Mouse (Mus musculus) gastrocnemius, adult 8-10 months (tissue): ENCODE measurements at regions not wholly inside any gene's neighbourhood (a gene's known extent, or its start where the extent isn't known, plus 50 kb on each side); places are given as distances from the start of the nearest gene placed in this dataset.

Experiments
- DNase-seq, 2 experiments: peaks; one replicate each; pipeline ENCODE4 v3.0.0; 2022; ENCODE audit warnings: low spot score in 2 of 2

DNA sequence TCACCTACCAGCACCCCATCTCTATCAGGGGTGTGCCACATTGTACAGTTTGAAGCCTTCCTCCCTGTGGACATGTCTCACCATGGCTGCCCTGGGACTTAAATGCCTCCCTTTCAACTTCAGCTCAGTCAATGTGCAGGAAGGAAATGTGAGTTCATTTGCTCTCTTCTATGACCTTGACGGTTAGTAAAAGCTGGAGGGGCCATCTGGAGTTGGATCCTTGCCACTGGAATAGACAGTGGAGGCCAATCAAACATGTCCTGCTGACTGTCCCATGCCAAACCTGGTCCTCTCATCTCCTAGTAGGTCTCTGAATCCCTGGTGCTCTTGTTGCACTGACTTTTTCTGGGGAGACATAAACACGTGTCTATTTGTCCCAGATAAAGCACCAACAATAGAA, 220.2 kb downstream of the Abcc12 start:
- DNase-seq: no peak

DNA sequence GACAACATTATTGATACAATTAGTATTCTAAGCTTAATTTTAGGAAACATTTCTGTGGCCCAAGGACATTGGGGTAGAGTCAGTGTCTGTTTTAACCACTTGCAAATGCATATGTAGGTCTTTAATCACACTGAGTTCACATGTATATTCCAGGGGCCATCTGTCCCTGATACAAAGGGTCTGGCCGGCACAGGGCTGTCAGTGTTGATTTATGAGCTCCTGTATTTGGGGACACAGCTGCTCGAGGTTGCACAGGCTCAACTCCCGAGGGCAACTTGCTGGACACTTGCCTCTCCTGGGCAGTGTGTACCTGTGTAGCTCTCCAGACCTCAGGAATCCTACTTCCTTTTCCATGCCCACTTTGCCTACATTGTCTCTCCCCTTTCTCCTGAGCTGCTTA, 221.0 kb downstream of the Abcc12 start:
- DNase-seq: no peak

DNA sequence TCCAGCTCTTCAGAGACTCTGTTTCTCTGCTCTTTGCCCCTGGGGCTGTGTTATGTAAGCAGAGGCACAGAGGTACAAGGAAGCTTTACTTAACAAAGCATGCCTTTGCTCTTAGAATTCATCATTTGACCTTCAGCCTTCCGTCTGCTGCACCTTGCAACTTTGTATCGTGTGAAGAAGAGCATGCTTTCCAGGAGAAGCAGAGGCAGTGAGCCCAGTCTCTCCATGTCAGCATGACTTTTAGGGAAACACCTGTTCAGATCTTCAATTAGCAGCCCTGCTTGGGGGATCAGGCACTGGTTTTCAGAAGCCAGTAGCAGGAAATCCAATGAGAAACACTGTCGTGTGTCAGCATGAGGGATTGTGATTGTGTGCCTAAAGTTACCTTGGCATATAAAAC, 226.7 kb downstream of the Abcc12 start:
- no peak for DNase-seq

DNA sequence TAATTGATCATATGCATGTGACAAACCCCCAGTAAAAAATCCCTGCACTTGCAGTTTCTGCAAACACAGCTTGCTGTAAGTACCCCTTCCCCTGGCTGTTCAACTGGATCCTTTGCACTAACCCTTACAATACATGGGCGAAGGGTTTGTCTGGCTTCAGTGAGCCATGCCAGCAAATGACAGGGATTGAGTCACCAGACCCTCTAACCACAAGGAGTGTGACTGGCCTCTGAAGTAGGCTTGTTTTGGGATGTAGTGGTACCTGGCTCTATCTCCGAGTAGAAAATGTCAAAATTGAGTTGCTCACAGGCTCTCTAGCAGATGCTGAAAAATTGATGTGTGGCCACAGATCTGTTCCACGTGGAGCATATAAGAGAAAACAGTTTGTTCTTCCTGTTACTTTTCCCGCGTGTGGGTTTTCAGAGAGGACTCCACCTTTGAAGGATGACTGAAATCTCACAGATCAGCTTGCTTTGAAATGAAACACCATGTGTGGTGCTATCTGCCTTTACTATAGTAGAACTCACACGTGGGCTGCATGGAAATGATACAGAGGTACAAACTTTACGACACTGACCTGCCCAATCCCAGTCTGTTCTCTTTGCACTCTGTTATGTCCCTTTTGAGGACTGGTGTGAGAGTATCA, 228.8 kb downstream of the Abcc12 start:
- DNase-seq: no peak

DNA sequence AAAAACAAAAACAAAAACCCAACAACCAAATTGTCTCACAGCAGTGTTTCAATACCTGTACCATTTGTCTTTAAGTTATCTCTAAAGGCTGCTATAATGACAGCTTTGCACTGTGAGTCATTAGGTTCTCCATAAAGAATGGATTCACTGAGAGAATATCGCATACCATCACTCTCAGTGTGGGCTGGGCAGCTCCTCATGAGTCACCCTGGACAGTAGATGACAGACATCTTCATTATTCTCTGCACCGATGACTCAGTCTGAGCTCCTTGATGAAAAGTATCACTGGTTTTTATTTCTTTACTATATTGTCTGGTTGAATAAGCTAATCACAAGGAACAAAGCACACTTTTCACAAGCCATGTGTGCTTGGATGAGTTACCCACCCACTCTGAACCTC, 230.4 kb downstream of the Abcc12 start:
- no peak for DNase-seq

DNA sequence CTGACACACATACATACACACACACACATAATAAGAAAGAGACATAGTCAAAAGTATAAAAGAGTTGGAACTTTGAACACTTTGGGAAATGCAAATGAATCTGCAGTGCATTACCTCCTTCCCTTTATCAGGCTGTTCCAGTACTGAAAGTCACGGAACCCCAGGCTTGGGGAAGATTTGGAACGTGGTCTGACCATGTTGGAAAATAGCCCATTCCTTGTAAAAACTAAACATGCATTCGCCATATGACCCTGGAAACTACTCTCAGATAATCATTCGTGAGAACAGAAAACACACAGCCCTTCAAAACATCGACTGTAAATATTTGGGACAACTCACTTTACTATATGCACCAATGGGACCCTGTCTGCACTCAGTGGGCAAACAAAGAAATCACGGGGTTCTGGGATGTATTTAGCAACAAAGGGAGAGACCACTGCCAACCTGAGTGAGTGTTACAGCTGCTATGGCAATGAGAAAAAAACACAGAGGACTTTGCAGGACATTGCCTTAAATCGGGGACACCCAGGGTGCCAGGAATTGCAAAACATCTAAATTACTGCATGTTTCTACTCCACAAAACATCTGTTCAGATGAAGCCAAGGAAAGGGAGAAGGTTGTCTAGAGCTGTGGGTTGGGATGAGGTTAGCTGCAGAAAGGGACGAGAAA, 238.3 kb downstream of the Abcc12 start:
- no peak for DNase-seq

DNA sequence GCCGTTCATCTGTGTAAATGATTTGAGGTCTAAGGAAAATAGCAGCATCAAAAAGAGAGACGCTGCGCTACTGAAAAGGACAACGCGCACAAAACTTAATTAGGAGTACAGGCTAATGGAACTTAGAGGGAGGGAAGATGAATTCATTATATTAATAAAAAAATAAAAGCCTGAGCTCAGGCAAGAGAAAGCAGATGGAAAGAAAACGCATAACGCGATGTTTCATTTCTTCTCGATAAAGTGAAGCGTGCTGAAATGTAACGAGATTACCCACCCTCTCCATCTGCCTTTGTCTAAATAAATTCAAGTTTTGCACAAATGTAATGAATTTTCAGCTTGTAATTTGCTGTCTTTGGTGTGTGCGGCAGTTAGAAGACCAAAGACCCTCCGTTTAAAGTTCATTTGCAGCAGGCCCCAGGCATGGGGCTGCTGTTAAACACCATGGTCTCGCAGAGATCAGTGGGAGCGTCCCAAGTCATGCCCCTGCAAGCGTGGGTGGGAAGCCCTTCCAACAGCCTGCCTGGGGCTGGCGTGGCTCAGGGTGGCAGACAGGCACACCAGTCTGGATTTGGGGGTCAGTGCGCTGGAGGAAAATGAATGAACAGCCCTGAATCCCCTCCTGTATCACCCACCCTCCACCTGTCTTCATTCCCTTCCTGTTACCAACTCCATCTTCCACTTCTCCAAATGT, 241.8 kb downstream of the Abcc12 start:
- DNase-seq: no peak

DNA sequence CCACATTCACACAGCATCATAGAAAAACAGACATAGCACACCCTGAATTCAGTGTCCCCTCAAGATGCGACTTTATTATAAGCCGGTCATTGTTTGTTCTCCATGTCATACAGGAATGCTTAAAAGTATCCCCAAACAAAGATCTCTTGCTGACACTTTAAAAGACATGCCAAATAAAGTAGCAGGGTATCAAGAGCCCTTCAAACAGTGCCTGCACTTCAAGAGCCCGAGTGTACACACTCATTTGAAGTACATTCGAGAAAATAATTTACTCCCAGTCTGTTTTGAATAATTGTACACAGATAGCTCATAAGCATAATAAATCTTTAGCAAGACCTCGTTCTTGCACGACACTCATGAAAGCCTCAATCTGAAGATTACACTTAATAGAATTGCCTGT, 249.1 kb downstream of the Abcc12 start:
- DNase-seq: no peak

DNA sequence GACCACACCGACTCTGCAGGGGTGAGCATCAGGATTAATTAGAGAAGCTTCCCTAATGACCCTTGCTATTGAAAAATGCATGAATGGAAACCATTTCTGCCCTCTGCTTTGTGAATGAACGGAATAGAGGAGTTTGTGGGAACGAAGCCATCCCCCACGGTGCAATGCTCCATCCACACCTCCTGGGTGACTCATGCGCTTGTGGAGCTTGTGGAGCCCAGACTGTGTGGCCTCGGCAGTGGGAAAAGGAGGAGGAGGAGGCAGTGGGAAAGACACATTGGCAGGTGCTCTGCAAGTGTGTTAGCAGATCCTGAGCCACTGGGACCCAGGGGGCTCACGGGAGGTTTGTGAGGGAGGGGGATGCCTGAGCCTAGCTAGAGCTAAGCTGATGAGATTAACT, 251.9 kb downstream of the Abcc12 start:
- no peak for DNase-seq

DNA sequence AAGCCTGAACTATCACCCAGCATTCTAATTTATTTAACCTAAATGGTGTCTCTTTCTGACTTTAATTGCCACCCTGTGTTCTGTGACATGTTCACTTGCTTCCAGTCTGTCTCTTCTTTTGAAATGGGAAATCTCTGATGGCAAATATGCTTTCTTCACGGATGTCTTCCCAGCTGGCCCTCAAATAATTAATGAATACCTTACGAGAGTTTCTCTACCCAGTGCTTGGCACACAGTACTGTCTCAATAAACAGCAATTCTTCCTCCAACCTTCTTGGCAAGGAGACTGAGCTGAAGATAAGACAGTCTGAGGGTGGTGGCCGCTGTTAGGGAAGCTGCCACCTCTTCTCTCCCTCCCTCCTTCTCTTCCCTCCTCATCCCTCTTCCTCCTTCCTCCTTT, 252.5 kb downstream of the Abcc12 start:
- DNase-seq: no peak

DNA sequence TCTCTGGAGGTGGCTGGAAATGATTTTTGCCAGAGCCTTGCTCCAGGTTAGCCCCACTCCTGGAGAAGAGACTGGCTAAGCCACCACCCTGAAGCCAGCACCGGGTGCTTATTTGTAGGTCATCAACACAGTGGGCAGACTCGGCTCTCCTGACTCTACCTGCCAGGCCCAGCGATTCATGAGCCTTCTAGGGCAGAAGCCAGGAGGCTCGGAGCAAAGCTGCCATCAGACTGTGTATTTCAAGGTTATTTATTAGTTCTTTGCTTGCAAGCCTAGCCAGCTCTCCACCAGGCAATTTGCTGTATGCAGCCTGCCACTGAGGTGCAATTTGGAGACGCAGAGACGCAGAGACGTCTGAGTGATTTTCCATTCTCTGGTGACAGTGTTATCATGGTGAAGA, 255.4 kb downstream of the Abcc12 start:
- no peak for DNase-seq

DNA sequence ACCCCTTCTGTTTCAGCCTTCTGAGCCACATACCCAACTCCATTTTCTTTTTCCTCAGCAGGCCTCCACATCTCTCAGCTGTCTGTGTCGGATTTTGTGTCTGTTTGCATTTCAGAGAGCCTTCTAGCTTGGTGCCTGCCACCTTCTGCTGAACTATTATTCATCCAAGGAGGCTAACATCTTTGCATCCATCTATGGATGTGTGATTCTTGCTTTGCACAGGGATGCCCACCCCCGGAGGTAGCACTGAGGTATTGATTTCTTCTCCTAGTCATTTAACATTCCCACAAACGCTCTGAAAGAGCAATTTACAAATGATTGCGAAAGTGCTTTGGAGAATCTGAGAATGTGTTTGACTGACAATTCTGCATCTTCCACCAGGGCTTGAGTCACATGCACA, 255.9 kb downstream of the Abcc12 start:
- DNase-seq: no peak

DNA sequence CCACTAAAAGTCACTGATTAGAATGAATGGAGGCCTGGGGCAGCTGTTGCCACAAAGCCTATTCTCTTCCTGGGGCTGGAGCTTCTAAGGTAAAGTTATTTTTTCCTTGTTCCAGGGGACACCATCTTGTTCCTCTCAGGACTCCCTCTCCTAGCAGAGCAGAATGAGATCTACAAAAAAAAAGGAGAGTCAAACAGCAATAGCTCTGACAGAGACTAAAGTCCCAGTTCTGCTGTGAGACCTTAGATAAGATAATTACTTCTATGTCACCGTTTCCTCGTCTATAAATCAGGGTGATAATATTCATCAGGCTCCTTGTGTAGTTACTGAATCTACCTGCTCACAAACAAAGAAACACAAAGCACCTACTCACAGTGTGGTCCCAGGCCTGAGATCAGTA, 256.7 kb downstream of the Abcc12 start:
- no peak for DNase-seq

DNA sequence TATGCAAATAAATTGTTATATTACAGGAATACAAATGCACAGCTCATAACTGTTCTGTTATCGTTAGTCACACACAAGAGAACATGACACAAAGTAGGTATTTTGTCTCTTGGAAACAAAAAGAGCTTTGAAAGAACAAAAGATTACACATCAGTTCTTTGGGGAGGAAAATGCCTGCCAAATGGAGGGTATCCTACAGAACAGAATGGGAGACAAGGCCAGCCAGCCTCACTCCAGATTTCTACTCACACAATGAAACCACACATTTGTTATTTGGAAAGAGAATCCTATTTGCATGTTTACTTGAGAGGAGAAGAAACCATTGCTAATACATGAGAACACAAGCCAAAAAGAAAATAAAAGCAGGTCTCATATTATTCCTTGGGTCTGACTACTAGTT, 258.0 kb downstream of the Abcc12 start:
- no peak for DNase-seq

DNA sequence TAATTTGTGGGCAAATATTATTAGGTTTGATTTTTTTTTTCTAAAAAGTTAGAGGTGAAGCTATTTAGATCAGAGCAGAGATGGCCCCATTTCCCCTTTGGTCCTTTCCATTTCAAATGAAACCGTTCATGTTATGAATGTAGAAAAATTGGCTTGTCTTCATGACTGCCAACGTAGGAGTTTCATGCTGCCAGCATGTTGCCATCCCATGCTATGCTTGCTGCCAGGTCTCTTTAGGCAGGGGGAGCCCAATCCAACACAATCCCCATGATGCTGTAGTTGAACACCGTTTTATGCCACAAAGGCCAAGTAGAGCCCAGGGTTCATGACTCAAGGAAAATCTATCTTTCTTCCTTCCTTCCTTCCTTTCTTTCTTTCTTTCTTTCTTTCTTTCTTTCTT, 259.5 kb downstream of the Abcc12 start:
- no peak for DNase-seq

DNA sequence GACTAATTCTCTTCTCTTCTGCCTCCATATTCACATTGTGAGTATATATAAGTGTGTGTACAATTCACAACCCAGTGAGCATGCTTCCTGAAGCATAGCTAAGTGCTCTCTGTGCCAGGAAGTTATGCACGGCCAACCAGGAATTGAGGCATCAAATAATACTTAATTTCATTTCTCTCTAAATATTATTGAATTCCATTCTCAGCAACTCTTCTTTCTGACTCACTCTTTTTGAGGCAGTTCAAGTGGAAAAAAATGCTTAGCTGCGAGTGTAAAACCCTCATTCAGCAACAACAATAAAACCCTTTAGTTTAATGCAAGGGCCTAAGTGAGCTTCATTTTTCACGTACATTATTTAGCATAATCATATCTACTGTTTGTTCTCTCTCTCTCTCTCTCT, 262.0 kb downstream of the Abcc12 start:
- DNase-seq: no peak

DNA sequence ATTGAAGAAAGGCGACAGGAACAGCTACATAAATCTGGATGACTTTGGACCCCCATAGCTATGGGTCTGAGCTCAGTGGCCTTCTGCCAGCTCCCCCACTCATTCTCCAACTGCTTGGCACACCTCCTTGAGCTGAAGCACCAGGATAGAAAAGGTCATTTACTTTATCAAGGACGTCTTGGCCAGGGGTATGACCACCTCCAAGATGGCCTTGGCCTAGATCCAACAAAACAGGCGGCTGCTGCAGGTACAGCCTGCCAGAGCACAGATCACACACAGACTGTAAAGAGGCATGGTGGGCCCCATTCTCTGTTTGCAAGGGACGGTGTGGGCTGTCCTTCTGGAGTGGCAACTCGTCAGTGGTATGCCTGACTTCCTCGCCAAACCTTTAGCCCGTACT, 264.2 kb downstream of the Abcc12 start:
- DNase-seq: no peak

DNA sequence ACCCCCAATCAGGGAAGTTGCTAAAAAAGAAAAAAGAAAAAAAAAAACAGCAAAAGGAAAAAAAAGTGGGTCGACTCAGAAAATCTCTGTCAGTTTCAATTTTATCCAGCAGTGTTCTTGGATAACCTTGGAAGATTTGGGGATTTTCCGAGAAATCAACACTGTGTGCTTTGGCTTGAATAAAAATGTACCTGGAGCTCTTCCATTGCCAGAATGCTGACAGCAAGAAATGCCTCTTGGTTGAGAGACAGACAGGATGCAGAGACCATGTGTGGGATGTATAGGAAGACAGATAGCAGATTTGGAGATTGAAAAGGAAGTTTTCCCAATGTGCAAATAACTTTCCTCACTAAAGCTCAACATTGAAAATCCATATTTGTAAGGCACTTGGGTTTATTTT, 271.0 kb downstream of the Abcc12 start:
- DNase-seq: no peak

DNA sequence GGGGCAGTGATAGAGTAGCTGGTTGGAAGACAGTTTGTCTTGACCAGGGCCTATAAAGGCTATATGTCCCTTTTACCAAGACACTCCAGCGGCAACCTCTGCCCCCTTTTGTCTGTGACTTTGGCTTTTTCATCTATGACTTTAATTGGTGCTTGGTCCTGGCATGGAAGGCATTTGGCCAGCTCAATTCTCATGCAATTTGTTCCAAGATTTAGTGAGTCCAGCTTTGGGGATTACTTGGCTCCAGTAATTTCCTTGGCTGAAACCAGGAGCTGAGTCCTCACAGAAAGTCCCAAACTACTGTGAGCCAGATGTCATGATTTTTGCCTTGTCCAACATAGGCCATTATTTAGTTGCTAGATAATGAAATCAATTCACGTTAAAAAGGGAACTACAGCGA, 273.1 kb downstream of the Abcc12 start:
- peak in 1 of 2 experiments; percentile 3 for DNase-seq

DNA sequence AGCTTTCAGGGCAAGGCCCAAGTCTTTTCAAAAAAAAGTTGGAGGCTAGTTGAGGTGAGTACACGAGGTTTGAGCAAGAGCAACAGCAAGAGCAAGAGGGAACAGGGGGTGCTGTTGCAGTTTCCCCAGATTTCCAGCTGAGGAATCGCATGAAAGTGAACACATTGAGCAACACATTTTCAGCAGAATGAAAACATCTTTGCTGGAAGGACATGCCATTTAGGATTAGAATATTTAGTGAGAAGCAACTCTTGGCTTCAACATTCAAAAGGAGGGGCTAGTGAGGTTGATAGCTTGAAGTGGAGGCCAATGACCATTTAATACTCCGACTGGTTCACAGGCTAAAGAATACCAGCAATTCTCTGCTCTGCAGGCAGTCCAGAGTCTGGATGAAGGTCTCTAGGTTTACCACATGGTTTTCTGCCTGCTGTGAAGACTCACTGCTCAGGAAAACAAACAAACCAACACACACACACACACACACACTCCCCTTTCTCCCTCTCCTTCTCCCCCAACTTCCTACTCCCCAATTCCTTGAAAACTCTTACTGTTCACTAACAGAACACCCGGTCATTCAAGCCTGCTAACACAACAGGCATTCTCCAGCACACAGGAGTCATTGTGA, 278.5 kb downstream of the Abcc12 start:
- no peak for DNase-seq

DNA sequence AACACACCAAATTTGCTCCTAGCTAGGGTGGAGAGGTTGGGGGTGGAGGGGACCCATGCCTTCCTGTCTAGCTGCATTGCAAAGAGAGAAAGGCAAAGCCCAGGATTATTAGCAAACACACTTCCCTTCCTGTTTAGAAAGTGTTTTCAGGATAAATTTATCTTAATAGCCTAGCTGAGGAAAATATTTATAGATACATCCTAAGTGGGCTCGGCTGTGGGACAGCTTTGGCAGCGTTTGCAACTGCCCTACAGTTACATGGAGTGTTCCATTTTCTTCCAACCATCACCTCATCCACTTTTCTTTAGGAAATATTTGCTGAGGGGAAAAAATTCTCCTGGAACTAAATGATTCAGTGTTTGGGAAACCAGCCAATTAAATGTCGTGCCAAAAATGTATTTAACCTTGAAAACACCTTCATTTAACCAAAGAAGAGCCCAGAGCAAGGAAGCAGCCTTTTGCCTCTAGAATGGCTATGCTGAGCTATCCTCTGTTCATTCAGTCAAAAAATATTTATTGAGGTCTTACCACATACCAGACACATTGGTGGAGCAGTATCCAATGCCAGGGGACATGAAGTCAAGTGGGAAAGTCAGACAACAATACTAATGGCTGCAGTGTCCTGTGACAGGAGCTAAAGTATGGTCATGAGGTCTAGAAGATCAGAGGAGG, 291.6 kb downstream of the Abcc12 start:
- no peak for DNase-seq

DNA sequence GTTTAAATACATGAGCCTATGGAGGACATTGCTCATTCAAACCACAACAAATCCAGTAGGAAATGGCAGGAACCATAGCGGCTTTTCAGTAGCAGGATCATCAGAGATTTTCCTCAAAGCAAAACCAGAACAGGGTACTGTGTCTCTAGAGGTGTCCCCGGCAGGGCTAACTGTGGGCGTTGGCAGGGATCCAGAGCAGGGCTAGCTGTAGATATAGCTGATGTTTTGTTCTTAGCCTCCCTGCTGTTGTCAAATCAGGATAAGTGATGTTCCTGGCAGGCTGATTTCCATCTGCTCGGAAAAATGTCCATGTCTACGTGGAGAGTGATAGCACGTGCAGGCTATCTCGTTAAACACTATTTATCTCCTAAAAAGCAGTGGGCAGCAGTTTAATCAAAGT, 297.6 kb downstream of the Abcc12 start:
- no peak for DNase-seq
